Mouse (Mus musculus): ENCODE data around the gene Clk2.
A peak's percentile ranks its signal among the peaks of the same experiment; 100 is the strongest.

The Clk2 gene

DNA sequence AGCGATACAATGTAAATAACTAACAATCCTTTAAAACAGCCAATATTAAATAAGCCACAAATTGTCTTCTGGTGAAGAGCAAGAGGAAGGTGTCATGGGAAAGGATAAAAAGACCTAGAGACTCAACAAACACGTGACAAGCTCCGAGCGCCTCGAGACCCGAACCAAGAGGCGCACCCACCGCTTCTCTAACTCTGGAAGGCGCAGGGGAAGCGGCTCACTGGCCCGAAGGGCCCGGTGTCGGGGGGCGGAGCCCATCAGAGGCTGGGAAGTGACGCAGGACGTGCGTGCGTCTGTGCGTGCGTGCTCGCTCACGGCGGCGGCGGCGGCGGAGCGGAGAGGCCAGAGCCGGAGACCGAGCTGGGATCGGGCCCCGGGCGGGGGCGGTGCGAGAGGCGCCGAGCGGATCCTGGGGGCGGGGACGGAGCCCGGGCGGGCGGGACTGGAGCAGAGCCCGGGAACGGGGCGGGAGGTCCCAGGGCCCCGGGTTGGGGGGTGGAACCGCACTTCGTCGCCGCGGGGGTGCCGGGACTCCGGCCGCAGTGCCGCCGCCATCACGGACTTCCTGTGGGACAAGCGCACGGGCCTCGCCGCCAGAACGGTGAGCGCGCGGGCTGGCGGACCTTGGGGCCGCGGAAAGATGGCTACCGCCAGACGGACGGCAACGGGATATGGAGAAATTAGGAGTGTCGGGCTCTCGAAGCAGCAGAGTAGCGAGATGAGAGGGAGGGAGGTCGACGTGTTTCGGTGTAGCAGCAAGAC lies at the start of gene Clk2:
Gene Clk2, plus strand, starts transcription at position 290 of the 762 bp plus-strand sequence.
- DNase-seq: peak; percentile 97

GRCm38 (mm10) chr3:89115522-89115921 lies 49.1 kb upstream of the Clk2 start:
- peak; percentile 47 for DNase-seq

DNA sequence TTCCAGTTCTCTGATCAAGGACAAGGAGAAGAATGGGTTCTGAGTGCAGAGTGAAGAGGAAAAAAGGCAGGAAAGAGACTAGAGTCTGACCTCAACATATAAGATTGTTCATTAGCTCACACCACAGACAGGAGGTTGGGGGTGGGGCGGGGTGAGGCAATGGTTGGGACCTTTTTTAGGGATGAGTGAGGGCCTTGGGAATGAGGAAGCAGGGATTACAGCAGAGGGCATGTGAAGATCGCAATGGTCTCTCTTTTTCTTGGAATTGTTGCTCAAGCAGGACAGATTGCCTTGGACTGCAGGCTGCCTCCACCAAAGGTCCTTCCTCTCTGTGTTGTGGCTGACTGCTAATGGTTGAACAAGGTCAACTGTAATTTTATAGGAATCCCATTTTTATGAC lies 41.3 kb upstream of the Clk2 start:
- no peak for DNase-seq

DNA sequence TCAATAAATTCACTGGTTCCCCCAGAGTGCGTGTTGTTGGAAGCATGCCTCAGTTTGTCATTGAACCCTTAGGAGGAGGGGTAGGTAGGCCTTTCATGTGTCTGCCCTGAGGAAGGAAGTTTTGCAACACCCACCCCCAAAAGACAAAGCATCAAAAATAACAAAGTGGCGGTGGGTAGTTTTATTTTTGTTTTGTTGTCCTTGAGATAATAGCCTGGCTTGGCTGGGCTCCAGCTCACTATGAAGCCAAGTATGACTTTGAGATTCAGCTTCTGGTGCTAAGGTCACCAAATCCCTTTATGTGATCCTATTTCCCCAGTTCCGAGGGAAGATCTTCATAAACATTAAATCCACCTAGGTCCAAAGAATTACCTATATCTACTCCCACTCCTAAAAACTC lies 40.4 kb upstream of the Clk2 start:
- no peak for DNase-seq

GRCm38 (mm10) chr3:89125981-89126380 lies 38.6 kb upstream of the Clk2 start:
- no peak for DNase-seq

DNA sequence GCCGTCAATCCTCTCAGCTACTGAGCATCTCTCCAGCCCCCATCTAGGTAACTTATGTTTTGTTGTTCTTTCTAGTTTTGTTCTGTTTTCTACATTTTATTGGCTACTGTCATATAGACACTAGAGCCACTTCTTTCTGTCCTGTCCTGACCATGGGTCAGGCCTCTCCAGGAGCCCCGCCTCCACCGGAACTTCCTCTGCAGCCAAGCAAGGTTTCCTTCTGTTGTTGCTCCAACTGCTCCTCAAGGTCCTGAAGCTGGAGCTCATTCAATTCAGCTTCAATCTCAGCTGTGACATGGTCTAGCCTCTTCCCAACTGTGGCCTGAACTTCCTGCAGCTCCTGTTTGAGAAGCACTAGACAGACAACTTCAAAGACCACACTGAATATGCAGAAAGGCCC lies 34.7 kb upstream of the Clk2 start:
- DNase-seq: no peak

- no peak for DNase-seq
Measured at GRCm38 (mm10) chr3:89131816-89132215, 32.8 kb upstream of the Clk2 start.

DNA sequence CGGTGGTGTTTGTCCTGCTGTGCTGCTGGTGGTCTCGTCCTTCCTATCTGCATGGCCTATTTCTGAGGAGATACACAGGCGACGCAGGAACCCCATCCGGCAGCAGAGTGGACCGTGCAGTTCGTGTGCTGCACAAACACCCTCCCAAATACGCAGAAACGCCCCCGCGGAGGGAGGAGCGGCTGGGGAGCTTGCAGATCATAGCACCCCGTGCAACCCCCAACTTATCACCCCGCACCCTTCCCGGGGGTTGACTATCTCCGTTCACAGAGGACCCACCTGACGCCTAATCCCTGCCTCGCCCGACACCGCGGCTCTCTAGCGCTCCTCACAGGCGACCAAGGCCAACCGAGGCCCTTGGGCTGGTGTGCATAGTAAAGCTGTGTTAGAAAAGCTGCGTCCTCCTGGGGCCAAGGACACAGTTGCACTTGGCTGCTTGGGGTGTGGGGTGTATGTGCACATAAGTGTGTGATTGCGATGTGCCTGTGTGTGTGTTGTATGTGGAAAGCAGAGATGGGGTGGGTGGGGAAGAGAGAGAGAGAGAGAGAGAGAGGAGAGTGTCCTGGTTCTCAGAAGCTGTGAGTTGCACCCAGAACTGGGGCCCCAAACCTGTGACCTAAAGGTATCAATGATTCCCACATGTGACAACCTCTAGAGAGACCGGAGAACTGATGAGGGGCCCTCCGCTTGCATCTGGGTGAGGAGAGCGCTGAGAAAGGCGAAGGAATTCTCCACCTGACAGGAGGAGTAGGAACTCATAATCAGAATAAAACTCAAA lies 32.1 kb upstream of the Clk2 start:
- peak; percentile 60 for DNase-seq

- no peak for DNase-seq
Measured at GRCm38 (mm10) chr3:89133063-89133450, 31.5 kb upstream of the Clk2 start.

- DNase-seq: no peak
Measured at GRCm38 (mm10) chr3:89133752-89134151, 30.8 kb upstream of the Clk2 start.

DNA sequence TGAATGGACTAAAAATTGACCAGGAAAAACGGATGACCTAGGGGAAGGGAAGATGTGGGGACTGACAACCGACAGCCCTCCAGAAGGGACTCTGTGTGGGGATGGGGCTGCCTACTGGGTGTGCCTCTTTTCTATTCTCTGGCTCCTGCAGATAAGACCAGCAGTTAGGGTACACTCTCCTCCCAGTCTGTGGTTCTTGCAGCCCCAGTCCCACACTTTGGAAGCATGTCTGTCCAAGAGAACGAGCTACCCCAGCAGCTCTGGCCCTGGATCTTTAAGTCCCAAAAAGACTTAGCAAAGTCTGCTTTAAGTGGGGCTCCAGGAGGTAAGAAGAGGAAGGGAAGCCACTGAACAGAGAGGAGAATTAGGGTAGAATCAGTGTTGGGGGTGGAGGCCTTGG lies 28.6 kb upstream of the Clk2 start, which contains the start of gene Pklr:
Gene Pklr, plus strand, starts transcription at position 185 of the 400 bp plus-strand sequence.
- no peak for DNase-seq

DNA sequence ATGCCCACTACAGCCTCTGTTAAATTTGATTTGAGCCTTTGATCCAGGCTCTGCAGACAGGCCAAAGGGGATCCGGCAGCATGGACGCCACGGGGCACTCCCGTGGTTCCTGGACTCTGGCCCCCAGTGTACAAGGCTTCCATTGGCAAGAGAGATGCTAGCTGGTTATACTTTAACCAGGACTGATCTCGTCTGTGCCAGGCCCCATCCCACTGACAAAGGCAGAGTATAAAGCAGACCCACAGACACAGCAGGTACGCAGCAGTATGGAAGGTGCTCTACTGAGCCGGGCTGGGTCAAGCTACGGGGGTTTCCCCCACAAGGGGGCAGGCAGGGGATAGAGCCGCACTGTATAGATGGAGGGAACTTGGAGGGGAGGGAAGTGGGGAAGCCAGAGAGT lies 28.2 kb upstream of the Clk2 start:
- peak; percentile 34 for DNase-seq

DNA sequence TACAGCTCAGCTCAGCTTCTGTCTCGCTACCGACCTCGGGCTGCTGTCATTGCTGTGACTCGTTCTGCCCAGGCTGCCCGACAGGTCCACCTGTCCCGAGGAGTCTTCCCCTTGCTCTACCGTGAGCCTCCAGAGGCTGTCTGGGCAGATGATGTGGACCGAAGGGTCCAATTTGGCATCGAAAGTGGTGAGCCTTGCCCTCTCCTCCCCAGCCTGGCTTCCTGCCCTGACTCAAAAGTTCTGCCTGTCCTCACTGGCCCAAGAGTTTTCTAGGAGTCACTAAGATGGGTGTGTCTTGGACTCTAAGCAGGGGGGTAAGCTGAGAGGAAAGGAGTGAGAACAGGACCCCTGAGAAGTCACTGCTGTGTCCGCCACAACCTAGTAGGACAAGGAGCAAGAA lies 19.8 kb upstream of the Clk2 start:
- no peak for DNase-seq

- no peak for DNase-seq
Measured at GRCm38 (mm10) chr3:89145566-89145965, 19.0 kb upstream of the Clk2 start.

DNA sequence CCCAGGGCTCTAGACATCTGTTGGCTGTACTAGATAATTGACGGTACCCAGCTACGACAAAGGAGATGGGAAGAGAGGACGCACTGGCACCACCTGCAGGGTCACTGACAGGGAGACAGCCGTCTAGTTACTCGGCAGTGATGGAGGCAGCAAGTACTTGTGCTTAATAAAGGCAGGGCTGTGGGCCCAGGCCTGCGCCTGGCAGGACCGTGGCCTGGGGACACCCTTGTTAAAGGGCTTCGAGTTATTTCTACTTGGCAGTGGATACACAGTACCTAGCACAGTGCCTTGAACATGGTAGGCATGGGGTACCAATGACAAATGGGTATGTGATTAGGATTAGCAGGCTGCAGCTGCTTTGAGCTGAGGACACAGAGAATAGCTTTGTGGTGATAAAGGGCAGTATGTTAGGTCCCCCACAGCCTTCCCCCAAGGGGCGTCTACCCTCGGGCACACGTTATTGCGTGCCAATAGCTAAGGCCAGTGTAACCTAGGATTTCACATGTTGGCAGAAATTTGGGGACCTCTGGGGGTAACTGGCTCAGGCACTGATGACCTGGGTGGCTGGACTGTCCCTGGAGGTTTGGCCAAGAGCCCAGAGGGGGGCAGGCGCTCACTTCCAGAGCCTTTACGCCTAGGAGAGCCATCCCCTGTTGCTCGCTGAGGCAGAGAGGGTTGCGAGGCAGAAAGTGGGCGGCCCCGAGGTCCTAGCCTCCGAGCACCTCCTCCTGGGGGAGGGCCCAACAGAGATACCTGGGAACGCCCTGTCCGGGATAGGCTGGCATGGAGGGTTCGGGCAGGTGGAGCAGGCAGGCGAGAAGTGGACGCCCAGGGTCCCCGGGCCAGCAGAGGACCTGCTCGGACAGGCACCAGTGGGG lies 17.3 kb upstream of the Clk2 start:
- peak; percentile 33 for DNase-seq

GRCm38 (mm10) chr3:89147979-89148311 lies 16.6 kb upstream of the Clk2 start:
- peak; percentile 22 for DNase-seq

DNA sequence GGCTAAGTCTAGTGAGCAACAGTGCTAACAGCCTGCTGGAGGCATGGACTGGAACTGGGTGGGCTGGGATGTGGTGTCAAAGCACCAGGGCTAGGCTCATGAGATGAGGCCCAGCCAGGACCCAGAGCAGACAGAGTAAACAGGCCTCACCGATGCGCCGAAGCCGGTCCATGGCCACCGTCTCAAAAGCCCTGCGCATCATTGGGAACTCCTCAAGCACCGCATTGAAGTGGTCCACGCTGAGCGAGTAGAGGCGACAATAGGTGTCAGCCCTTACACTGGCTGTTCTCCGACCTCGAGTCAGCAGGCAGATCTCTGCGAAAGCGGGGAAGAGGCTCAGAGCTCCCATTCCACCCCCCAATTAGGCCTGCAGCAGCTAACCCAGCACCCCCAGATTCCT lies 16.0 kb upstream of the Clk2 start:
- no peak for DNase-seq

DNA sequence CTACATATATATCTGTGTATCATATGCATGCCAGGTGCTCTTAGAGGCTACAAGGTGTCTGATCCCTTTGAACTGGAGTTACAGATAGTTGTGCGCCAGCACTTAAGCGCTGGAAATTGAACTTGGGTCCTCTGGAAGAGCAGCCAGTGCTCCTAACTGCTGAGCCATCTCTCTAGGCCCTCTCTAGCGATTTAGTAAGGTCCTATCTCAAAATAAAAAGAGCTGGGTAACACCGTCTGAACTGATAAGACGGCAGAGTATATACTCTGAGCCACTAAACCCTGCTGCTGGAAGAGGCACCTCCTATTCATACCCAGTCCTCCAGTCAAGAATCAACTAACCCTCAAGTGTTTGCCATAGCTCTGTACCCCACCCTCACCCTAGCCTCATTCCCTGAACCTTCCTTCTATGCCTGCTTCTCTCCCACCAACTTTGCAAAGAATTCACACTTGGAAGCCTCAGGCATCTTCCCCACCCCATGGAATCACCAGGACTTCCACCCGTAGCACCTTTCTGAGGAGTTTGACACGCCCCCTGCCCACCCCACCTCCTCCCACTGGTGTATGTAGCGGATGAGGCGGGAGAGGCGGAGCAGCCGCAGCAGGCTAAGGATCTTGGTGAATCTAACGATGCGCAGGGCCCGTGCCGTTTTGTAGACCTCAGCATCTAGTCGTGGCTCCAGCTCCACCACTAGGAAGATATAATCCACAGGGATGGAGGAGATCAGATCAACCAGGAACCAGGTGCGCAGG lies 12.3 kb upstream of the Clk2 start:
- DNase-seq: no peak

DNA sequence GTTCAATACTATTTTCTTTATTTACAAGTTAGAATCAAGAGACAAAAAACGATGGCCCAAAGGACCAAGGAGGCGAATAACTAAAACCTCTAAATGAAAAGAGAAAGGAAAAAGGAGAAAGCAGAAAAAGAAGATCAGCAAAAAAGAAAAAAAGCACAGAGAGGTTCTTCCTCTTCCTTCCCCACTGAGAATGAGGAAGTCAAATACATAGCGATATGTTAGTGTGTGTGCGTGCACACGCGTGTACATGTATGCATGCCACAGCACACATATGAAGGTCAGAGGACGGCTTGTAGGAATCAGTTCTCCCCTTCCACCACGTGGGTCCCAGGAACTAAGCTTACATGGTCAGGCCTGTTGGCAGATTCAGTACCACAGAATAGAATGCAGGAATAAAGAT lies 7.6 kb upstream of the Clk2 start:
- no peak for DNase-seq

DNA sequence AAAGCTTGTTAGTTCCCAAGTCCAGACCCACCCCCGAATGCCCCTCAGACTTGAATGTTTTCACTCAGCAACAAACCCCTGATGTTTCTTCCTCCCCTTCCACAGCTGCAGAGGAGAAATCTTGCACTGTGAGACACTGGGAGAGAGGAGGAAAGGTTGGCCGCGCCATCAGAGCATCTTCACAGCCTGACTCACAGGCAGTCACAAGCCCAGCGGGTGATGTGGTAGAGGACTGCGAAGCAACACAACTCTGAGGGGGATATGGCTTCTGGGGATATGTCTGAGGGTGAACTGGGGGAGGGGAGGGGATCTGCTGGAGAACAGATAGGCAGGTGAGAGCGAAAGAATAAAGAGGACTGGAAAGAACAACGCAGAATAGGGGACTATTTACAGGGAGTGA lies 5.9 kb upstream of the Clk2 start:
- DNase-seq: no peak

GRCm38 (mm10) chr3:89159211-89159610 lies 5.4 kb upstream of the Clk2 start:
- peak; percentile 81 for DNase-seq

DNA sequence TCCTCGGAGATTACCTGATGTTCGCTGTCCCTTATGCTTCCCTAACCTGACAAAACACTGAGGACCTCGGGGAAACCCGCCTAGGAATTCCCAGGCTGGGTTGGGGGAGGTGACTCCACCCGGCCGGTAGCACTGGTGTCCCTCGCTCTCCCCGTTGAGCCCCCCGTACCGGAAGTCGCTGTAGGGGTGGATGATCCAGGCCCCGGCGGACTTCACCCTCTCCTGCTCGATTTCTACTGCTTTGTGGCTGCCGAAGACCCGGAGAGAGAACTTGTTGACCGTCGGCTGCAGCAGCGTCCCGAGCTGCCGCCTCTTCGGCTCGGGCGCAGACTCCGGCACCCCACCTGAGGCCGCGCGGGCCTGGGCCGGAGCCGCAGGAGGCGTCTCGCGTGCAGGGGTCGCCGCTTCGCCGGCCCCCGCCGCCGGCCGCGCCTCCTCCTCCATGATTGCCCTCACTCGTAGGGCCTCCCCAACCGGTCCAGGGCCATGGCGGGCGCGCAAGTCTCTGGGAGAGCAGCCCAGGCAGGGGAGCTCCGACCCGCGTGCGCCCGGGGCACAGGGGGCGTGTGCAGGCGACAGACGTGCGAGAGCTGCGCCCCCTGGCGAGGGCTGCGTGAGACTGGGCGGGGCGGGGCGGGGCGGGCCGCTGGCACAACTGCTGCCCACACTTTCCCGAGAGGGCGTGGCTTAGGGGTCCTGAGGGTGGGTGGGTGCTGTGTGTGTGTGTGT lies 4.8 kb upstream of the Clk2 start, which contains the start of gene Hcn3:
Gene Hcn3, minus strand, starts transcription at position 581 of the 729 bp plus-strand sequence.
- peak; percentile 92 for DNase-seq
